Mouse (Mus musculus) intestine, postnatal 0 days (tissue): Measurements from ENCODE around the gene Tubb1. TPM values are rescaled to one million over a fixed set of nuclear protein-coding genes. Genes with fewer than 3 reads are reported as not detected.

Experiments
- ATAC-seq: fragments of 200-750 bp; cut with Nextera tagmentation; 2 replicates; pipeline ENCODE4 v1.8.0; 2017; ENCODE audit warnings: mild to moderate bottlenecking, moderate TSS enrichment, moderate library complexity
- H3K27ac ChIP-seq: fragments of 300-500 bp; sonication (generic); 2 replicates; pipeline ENCODE4 v1.5.1; 2014; ENCODE audit warnings: mild to moderate bottlenecking, low read depth, low read length, moderate library complexity
- H3K27me3 ChIP-seq: fragments of 300-500 bp; sonication (generic); replicated peaks from 2 replicates; pipeline ENCODE4 v1.6.1; 2014; ENCODE audit warnings: low read length, mixed read lengths; ENCODE audit not compliant: control insufficient read depth, insufficient read depth
- H3K36me3 ChIP-seq: fragments of 300-500 bp; sonication (generic); 2 replicates; pipeline ENCODE4 v1.6.1; 2014; ENCODE audit warnings: mild to moderate bottlenecking, moderate library complexity; ENCODE audit not compliant: control insufficient read depth, insufficient read depth
- H3K4me1 ChIP-seq: fragments of 300-500 bp; sonication (generic); replicated peaks from 2 replicates; pipeline ENCODE4 v1.6.1; 2014; ENCODE audit warnings: antibody characterized with exemption, low read length, mixed read lengths; ENCODE audit not compliant: control insufficient read depth, insufficient read depth
- H3K4me2 ChIP-seq: fragments of 300-500 bp; sonication (generic); replicated peaks from 2 replicates; pipeline ENCODE4 v1.6.1; 2014; ENCODE audit warnings: low read depth, mild to moderate bottlenecking, moderate library complexity
- H3K4me3 ChIP-seq: fragments of 300-500 bp; sonication (generic); 2 replicates; pipeline ENCODE4 v1.5.1; 2014; ENCODE audit warnings: low read depth, low read length
- H3K9ac ChIP-seq: fragments of 300-500 bp; sonication (generic); 2 replicates; pipeline ENCODE4 v1.6.1; 2014; ENCODE audit warnings: mild to moderate bottlenecking, low read depth, low read length
- H3K9me3 ChIP-seq: fragments of 300-500 bp; sonication (generic); 2 replicates; pipeline ENCODE4 v1.6.1; 2016; ENCODE audit warnings: mixed run types; ENCODE audit not compliant: control insufficient read depth
- CTCF ChIP-seq: sonication (generic); IDR thresholded peaks from 2 replicates; pipeline ENCODE4 v1.5.1; 2016; ENCODE audit warnings: low read depth, mild to moderate bottlenecking, control low read depth, antibody characterized with exemption, moderate library complexity
- WGBS: fragments of 180-500 bp; shearing (Covaris S2); extraction: QIAGEN DNeasy Blood & Tissue Kit; methylation state at CpG from one replicate; pipeline ENCODE4 v1.1.7; 2014; 5-methylcytosine and 5-hydroxymethylcytosine counted together
- polyA plus RNA-seq: library from polyadenylated mRNA; unstranded; fragments of >200 nt; fragmentation: Nextera tagmentation; extraction: Ambion mirVana; gene quantifications from 2 replicates; pipeline ENCODE4 v1.2.1, GENCODE M21; 2015

The Tubb1 gene
- polyA plus RNA-seq, 1 experiment from 2014 or later: not detected

DNA sequence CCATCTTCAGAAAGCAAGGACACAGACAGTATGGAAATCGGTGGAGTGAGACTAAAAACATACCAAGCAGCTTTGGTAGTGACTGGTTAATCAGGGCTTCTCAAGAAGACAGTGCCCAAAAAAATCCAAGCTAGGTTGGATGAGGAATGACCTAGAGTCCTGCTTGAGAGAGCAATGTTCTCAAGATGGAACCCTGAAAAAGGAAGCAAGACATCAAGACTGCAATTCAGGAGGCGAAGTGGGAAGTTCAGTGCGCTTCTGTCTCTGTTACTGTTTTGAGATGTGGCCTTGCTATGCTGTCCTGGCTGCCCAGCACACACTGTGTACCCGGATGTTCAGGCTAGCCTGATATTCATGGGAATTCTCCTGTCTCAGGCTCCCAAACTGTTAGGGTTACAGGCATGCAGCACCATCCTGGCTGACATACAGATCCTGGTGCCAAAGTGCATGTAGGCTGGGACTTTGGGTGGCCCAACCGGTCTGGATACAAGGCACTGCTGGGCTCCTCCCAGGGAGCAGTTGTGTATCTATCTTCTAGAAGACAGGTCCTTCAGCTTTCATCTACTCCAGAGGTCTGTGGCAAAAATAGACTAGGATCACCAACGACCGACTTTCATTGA is 20.4 kb downstream of the Tubb1 start:
- H3K4me2 ChIP-seq: peak overlapping the region; percentile 82; the same call in 1 of the 2 replicates
- no peak overlapping the region for H3K27ac ChIP-seq
- peaks cover 17% of the 10 kb centered on the region for H3K4me1 ChIP-seq
- H3K4me3 ChIP-seq: no peak overlapping the region
- no peaks in the 10 kb centered on the region for H3K9me3 ChIP-seq
- 75% methylated on average over 7 of the region's 7 CpGs for WGBS
- peaks cover 32% of the 10 kb centered on the region for H3K36me3 ChIP-seq
- no peaks in the 10 kb centered on the region for H3K27me3 ChIP-seq
- TF ChIP-seq CTCF: no peak
- H3K9ac ChIP-seq: no peak overlapping the region
- ATAC-seq: no peak

DNA sequence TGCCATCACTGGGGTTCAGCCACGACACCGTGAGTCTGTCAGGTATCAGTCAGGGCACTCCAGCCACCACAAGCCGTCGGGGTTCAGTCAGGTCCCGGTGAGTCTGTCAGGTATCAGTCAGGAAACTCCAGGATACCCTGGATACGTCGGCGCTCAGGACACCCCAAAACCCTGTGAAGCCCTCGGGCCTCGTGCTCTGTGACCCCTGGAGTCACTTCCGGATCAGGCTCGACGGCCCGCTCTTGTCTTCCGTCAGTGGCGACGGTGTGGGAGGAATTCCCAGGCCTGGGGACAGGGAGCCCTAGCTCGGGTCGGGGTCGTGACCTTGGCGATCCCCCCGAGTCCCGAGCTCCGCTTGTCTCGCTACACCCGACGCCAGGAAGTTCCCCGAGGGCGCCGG is 21.9 kb downstream of the Tubb1 start:
- peak overlapping the region; percentile 92 for H3K27ac ChIP-seq
- peaks cover 20% of the 10 kb centered on the region for H3K36me3 ChIP-seq
- no peak for TF ChIP-seq CTCF
- 5% methylated on average over 30 of the region's 30 CpGs for WGBS
- peak overlapping the region; percentile 65 for H3K4me3 ChIP-seq
- peak overlapping the region; percentile 82 for H3K4me2 ChIP-seq
- H3K9ac ChIP-seq: peak overlapping the region; percentile 81
- H3K4me1 ChIP-seq: peaks cover 20% of the 10 kb centered on the region
- H3K27me3 ChIP-seq: no peaks in the 10 kb centered on the region
- peak; percentile 17 for ATAC-seq
- no peaks in the 10 kb centered on the region for H3K9me3 ChIP-seq

DNA sequence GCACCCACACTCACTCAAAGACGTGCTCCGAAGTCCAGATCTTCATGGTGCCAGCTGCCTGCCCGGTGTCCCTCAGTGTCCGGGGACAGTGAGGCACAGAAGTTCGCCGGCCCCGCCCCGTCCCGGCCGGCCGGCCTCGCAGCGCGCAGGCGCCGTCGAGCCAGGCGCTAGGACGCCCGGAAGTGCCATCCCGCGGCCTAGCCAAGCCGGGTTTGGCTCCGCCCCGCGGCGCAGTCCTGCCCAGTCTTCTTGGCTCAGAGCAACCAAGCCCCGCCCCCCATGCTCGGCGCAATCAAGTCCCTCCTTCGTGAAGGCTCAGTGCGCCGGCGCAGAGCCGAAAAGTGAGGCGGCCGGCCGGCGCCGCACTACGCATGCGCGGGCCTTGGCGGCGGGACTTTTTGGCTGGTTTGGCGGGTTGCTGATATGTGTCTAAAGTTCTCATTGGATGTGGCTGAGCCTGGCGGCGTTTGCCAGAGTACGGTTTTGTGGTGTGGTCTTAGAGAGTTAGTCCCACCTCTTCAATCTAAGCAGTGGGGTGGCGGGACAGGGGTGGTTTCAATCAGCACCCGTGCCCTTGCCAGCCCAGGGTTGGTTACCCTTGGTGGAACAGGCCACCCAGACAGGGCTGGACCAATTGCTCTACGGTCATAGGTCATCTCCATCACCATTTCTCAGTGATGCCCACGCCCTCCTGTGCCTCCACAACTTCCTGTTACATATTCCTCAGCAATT is 22.5 kb downstream of the Tubb1 start, which contains the start of gene Prelid3b:
Gene Prelid3b (minus strand): TSS at position 264 of the 732 bp plus-strand sequence.
- H3K4me3 ChIP-seq: peak within 1 kb of the TSS; percentile 65
- peak within 1 kb of the TSS; percentile 82 for H3K4me2 ChIP-seq
- under 1% methylated on average over 53 of the region's 53 CpGs for WGBS
- no peaks in the 10 kb centered on the region for H3K27me3 ChIP-seq
- H3K4me1 ChIP-seq: peaks cover 20% of the 10 kb centered on the region
- H3K9me3 ChIP-seq: no peaks in the 10 kb centered on the region
- ATAC-seq: peak; percentile 97
- H3K36me3 ChIP-seq: peaks cover 15% of the 10 kb centered on the region
- TF ChIP-seq CTCF: peak; percentile 38
- H3K9ac ChIP-seq: peak within 1 kb of the TSS; percentile 81
- H3K27ac ChIP-seq: peak within 1 kb of the TSS; percentile 92

DNA sequence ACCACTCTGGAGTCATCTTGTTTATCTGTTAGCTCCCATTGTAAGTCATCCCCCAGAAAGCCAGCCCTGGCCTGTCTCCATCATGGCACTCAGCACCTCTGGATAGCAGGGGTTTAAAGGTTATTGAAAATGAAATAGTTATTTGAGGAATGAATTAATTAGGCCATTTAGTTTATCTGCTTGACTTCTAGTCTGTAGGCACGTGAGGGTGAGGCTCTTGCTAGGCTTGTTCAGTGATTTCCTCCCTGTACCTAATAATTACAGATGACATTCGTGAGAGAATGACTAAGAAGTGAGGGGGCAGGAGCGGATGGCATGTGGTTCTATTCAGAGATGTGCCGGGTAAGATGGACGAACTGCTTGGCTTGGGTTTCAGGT is 23.0 kb downstream of the Tubb1 start:
- TF ChIP-seq CTCF: no peak
- ATAC-seq: no peak
- H3K9ac ChIP-seq: peak overlapping the region; percentile 58; the same call in 1 of the 2 replicates
- no peaks in the 10 kb centered on the region for H3K9me3 ChIP-seq
- peak overlapping the region; percentile 82 for H3K4me2 ChIP-seq
- H3K27ac ChIP-seq: peak overlapping the region; percentile 92
- peak overlapping the region; percentile 65; the same call in 1 of the 2 replicates for H3K4me3 ChIP-seq
- no peaks in the 10 kb centered on the region for H3K27me3 ChIP-seq
- H3K36me3 ChIP-seq: peaks cover 10% of the 10 kb centered on the region
- H3K4me1 ChIP-seq: peaks cover 20% of the 10 kb centered on the region
- WGBS: 64% methylated on average over 5 of the region's 5 CpGs

DNA sequence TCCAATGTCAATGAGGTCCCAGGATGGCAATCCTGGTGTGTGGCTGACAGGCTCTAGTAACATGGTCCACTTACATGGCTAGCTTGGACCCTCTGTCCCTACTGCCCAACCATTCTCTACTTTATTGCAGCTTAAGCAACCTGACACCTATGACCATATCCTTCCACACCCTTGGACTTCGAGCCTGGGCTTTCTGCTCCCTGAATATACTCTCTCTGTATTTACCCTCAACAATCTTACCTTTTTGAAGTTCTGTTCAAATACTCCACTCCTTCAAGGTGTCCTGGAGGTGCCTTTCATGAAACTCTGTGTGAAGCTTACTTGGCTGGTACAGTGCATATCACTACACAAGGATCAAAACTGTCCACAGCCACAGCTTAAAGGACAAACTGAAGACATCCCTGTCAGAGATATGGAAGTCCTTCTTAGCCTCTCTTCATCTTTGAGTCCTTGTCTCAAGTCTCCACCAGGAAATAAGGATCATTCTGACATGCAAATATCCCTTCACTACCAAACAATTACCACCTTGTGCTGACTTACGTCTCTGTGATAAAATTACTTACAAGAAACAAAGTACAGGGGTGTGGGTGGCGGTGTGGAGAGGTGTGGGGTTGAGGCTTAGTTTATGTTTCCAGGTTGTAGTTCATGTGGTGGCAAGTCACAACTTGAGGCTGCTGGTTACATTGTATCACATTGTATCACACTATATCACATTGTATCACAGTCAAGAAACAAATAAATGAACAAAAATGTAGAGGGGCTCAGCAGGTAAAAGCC is 27.2 kb downstream of the Tubb1 start:
- Histone ChIP-seq H3K9ac (no peak overlapping the region), H3K36me3 (no peaks in the 10 kb centered on the region), H3K4me2 (no peak overlapping the region; the same call in 1 of the 2 replicates), H3K9me3 (no peaks in the 10 kb centered on the region), H3K27ac (peak overlapping the region; percentile 86), H3K4me3 (no peak overlapping the region), H3K27me3 (no peaks in the 10 kb centered on the region), H3K4me1 (peaks cover 7% of the 10 kb centered on the region; the same call in 1 of the 2 replicates)
- WGBS: 31% methylated on average over 3 of the region's 3 CpGs
- peak; percentile 77 for ATAC-seq
- no peak for TF ChIP-seq CTCF

DNA sequence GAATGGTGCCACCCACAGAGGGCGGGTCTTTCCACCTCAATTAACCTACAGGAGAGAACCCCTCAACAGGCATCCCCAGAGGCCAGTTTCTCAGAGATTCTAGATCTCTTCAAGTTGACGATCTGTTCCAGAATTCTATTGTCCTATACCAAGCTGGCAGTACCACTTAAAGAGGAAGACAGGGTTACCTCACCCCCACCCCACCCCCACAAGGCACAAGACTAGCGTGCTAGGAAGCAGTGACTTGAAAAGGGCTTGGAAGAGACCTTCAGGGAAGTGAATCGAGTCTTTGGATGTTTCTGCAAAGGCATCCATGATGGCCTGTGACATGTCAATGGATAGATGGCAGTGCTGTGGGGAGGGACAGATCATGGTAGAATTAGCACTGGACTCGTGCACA is 28.3 kb downstream of the Tubb1 start:
- Histone ChIP-seq H3K9me3 (no peaks in the 10 kb centered on the region), H3K9ac (no peak overlapping the region), H3K36me3 (no peaks in the 10 kb centered on the region), H3K4me3 (no peak overlapping the region), H3K4me2 (no peak overlapping the region), H3K27me3 (no peaks in the 10 kb centered on the region), H3K4me1 (0 out of 2 replicates have a peak, but pooled peaks cover 3% of the 10 kb centered on the region), H3K27ac (peak overlapping the region; percentile 86; the same call in 1 of the 2 replicates)
- no peak for ATAC-seq
- TF ChIP-seq CTCF: no peak
- WGBS: 75% methylated on average over 5 of the region's 5 CpGs
